Comparison of ENCODE assay signal across 25 mouse cellular contexts in the genomic region with DNA sequence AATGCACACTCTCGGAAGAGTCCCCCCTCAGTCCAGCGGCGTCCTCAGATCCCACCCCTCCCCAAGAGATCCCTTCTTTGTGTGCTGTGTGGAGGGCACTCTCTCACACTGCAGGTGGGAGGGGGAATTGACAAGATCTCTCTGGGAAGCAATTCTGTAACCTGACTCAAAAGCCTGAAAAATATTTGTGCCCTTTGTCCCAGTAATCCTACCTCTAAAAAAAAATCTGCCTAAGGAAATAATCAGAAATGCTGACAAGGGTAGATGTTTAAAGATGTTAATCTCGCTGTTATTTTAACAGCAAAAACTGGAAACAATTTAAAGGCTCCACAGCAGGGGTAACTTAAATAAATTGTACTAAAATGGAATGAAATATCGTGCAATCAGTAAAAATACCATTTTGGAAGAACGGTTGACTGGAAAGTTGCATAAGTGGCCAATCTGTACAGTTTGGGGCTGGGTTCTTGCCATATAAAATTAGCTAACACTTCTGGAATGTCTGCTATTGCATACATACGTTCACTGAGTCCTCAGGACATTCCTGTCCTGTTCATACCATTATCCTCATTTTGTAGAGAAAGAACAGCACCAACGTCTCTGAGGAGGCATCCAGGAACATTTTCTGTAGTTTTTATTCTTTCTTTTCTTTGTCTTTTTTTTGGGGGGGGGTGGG. TPM values are rescaled to one million over a fixed set of nuclear protein-coding genes. Genes with fewer than 3 reads are reported as not detected.
DNase-seq lines count a peak whose midpoint lies in the region; ATAC-seq and TF ChIP-seq lines count a peak whose summit lies in the region.
"Had no signal": no experiment of that assay in that cellular context is flagged by ENCODE, and none has a peak within 500 bp of the region (broad histone marks: within the 10 kb centered on the region; RNA-seq: fewer than 3 reads in every experiment).

No protein-coding gene starts in this region.

- no peak for ATAC-seq in hindbrain, embryonic 11.5 days (ENCODE audit: low FRiP score)
- no peak for ATAC-seq in hindbrain, embryonic 14.5 days (ENCODE audit: low FRiP score)
- ATAC-seq in lung, embryonic 16.5 days (ENCODE audit: low read depth): no peak
- ATAC-seq: forebrain, embryonic 13.5 days; inflammation-experienced regulatory T-cells, adult 6 months had no signal

- H3K4me2 ChIP-seq in hindbrain, embryonic 11.5 days (replicated peaks; ENCODE audit: low read depth, low read length): no peak overlapping the region
- H3K4me2 ChIP-seq in hindbrain, embryonic 14.5 days (replicated peaks): no peak overlapping the region
- H3K4me2 ChIP-seq in lung, embryonic 16.5 days (ENCODE audit: low read depth, low read length): no peak overlapping the region
- peak overlapping the region; percentile 4 for H3K4me2 ChIP-seq in myocyte (ENCODE audit: low read depth)
- H3K4me2 ChIP-seq: forebrain, embryonic 13.5 days; hindbrain, embryonic 13.5 days; limb, embryonic 13.5 days had no signal

- H3K4me1 ChIP-seq in hindbrain, embryonic 11.5 days (replicated peaks; ENCODE audit: control insufficient read depth, insufficient read depth, low read length): 0 out of 2 replicates have a peak, but pooled peaks cover 2% of the 10 kb centered on the region
- 0 out of 2 replicates have a peak, but pooled peaks cover 4% of the 10 kb centered on the region for H3K4me1 ChIP-seq in hindbrain, embryonic 14.5 days (replicated peaks; ENCODE audit: control insufficient read depth, insufficient read depth, low read length)
- peaks cover 6% of the 10 kb centered on the region; the same call in 1 of the 2 replicates for H3K4me1 ChIP-seq in lung, embryonic 16.5 days (replicated peaks; ENCODE audit: control insufficient read depth, insufficient read depth, low read length)

- H3ac ChIP-seq in myocyte (ENCODE audit: control insufficient read depth, insufficient read length): no peak overlapping the region

- H3K79me2 ChIP-seq in myocyte (ENCODE audit: control insufficient read depth, insufficient read depth): no peaks in the 10 kb centered on the region

- no peak overlapping the region for H3K27ac ChIP-seq in hindbrain, embryonic 11.5 days (ENCODE audit: low read depth, low read length)
- H3K27ac ChIP-seq in hindbrain, embryonic 14.5 days: no peak overlapping the region
- H3K27ac ChIP-seq in lung, embryonic 16.5 days (ENCODE audit: low read length): 0 out of 2 replicates have a peak overlapping the region, but pooled peaks have one; percentile 19
- H3K27ac ChIP-seq: forebrain, embryonic 13.5 days; hindbrain, embryonic 13.5 days; layer of hippocampus, adult 2 months; limb, embryonic 13.5 days; liver, embryonic 14.5 days had no signal

- H3K36me3 ChIP-seq in hindbrain, embryonic 11.5 days (ENCODE audit: control insufficient read depth, insufficient read depth, low read length): no peaks in the 10 kb centered on the region
- no peaks in the 10 kb centered on the region for H3K36me3 ChIP-seq in hindbrain, embryonic 14.5 days (replicated peaks; ENCODE audit: control insufficient read depth, insufficient read depth)
- no peaks in the 10 kb centered on the region for H3K36me3 ChIP-seq in lung, embryonic 16.5 days (ENCODE audit: control insufficient read depth, insufficient read depth, low read length)
- H3K36me3 ChIP-seq in myocyte (ENCODE audit: control insufficient read depth, insufficient read depth): no peaks in the 10 kb centered on the region
- H3K36me3 ChIP-seq: G1E; hindbrain, embryonic 13.5 days; limb, embryonic 13.5 days had no signal

- H3K4me3 ChIP-seq in hindbrain, embryonic 11.5 days (ENCODE audit: low read depth, low read length): no peak overlapping the region
- no peak overlapping the region for H3K4me3 ChIP-seq in hindbrain, embryonic 14.5 days (replicated peaks; ENCODE audit: low read length)
- no peak overlapping the region for H3K4me3 ChIP-seq in lung, embryonic 16.5 days (ENCODE audit: low read length)
- H3K4me3 ChIP-seq in myocyte: no peak overlapping the region
- H3K4me3 ChIP-seq: forebrain, embryonic 13.5 days; gastrocnemius, adult 2 months; hindbrain, embryonic 13.5 days; layer of hippocampus, adult 2 months; limb, embryonic 13.5 days had no signal

- no peaks in the 10 kb centered on the region for H3K27me3 ChIP-seq in hindbrain, embryonic 11.5 days (ENCODE audit: control insufficient read depth, insufficient read depth, low read length)
- no peaks in the 10 kb centered on the region for H3K27me3 ChIP-seq in hindbrain, embryonic 14.5 days (ENCODE audit: control insufficient read depth, insufficient read depth, low read length)
- H3K27me3 ChIP-seq in lung, embryonic 16.5 days (ENCODE audit: control insufficient read depth, insufficient read depth, low read depth, low read length): no peaks in the 10 kb centered on the region
- no peaks in the 10 kb centered on the region for H3K27me3 ChIP-seq in myocyte (ENCODE audit: control insufficient read depth, insufficient read depth, insufficient read length)
- H3K27me3 ChIP-seq: CH12.LX had no signal

- no peak for TF ChIP-seq POLR2A in myocyte (IDR thresholded peaks at IDR 0.05; ENCODE audit: insufficient read length, low read depth)

- H3K9me3 ChIP-seq in hindbrain, embryonic 11.5 days (ENCODE audit: control insufficient read depth, low read length): no peaks in the 10 kb centered on the region
- H3K9me3 ChIP-seq in hindbrain, embryonic 14.5 days (ENCODE audit: control insufficient read depth, low read length): no peaks in the 10 kb centered on the region
- no peaks in the 10 kb centered on the region for H3K9me3 ChIP-seq in lung, embryonic 16.5 days (ENCODE audit: control insufficient read depth, low read length)
- H3K9me3 ChIP-seq: forebrain, embryonic 13.5 days; G1E; hindbrain, embryonic 13.5 days; limb, embryonic 13.5 days had no signal

- 57% methylated on average over 8 of the region's 8 CpGs for WGBS in hindbrain, embryonic 11.5 days
- 52% methylated on average over 8 of the region's 8 CpGs for WGBS in hindbrain, embryonic 14.5 days
- WGBS in lung, embryonic 16.5 days: 42% methylated on average over 8 of the region's 8 CpGs

- no peak for DNase-seq in hindbrain, embryonic 11.5 days (ENCODE audit: low spot score)
- DNase-seq in hindbrain, embryonic 14.5 days (ENCODE audit: low spot score): no peak
- DNase-seq in lung, postnatal 4 days: no peak
- peak; percentile 78 for DNase-seq in NIH3T3 (ENCODE audit: low read depth)
- no peak for DNase-seq in natural killer cell, adult 2 months (ENCODE audit: low spot score in 2 of 2)
- DNase-seq: adrenal gland, adult 2 months; cerebellum, adult 11-12 months; cerebellum, postnatal 10 days; gastrocnemius, adult 2 months; kidney, adult 18-20 months; layer of hippocampus, postnatal 36 days; lung, postnatal 14 days; thymus, adult 18-20 months had no signal

- 0 out of 2 replicates have a peak overlapping the region, but pooled peaks have one; percentile 12 for H3K9ac ChIP-seq in hindbrain, embryonic 11.5 days (ENCODE audit: low read depth, low read length)
- no peak overlapping the region for H3K9ac ChIP-seq in hindbrain, embryonic 14.5 days
- H3K9ac ChIP-seq in lung, embryonic 16.5 days (ENCODE audit: low read length): no peak overlapping the region
- H3K9ac ChIP-seq: forebrain, embryonic 13.5 days; hindbrain, embryonic 13.5 days; limb, embryonic 13.5 days; liver, embryonic 14.5 days had no signal

TF ChIP-seq in myocyte, 11 proteins besides CTCF, POLR2A, EP300 and RAD21:
- TF ChIP-seq TCF3 (IDR thresholded peaks at IDR 0.05; ENCODE audit: insufficient read length, low read depth) (no peak), TCF12 (IDR thresholded peaks at IDR 0.05; ENCODE audit: insufficient read depth, poor library complexity, severe bottlenecking) (no peak)
TF ChIP-seq in myocyte: peak in this region for 0.

RNA-seq across cellular contexts. Expression of gene Skor1, which starts 26.5 kb away (rescaled TPM):
- 6.6 and 7.4 TPM in 2 replicates for polyA plus RNA-seq in hindbrain, embryonic 11.5 days (2014; fragmentation: Nextera tagmentation; extraction: Ambion mirVana)
- polyA plus RNA-seq in hindbrain, embryonic 14.5 days (2014; fragmentation: Nextera tagmentation; extraction: Ambion mirVana): 19.5 and 21.5 TPM in 2 replicates
- 0.09 TPM in 1 of 2 replicates, not detected in the other for polyA plus RNA-seq in lung, embryonic 16.5 days (2015; fragmentation: Nextera tagmentation; extraction: Ambion mirVana)
- polyA plus RNA-seq in myocyte (2012; fragmentation: generic; extraction: Trizol): 0.01 TPM
- polyA plus RNA-seq: G1E; heart, embryonic 14.5 days; inflammation-experienced regulatory T-cells, adult 6 months; stomach, embryonic 16.5 days had no signal
